Comparison of ENCODE assay signal across 8 mouse cellular contexts in the genomic region with DNA sequence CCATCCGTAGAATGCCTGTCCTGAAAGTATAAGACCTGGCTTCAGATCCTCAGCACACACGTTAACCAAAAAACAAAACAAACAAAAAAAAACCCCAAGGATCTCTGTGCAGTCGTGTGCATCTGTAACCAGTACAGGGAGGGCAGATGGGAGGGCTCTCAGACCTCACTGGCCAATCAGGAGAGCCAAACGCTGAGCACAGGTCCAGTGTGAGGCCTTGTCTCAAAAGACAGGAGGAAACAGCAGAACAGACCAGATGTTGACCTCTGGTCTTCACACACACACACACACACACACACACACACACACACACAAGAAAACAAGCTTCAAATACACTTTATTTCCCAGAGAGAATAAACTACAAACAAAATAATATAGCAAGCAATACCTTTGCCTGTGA. TPM values are rescaled to one million over a fixed set of nuclear protein-coding genes. Genes with fewer than 3 reads are reported as not detected.
DNase-seq lines count a peak whose midpoint lies in the region; ATAC-seq and TF ChIP-seq lines count a peak whose summit lies in the region.
"Had no signal": no experiment of that assay in that cellular context is flagged by ENCODE, and none has a peak within 500 bp of the region (broad histone marks: within the 10 kb centered on the region; RNA-seq: fewer than 3 reads in every experiment).

No protein-coding gene starts in this region.

- no peaks in the 10 kb centered on the region for H3K27me3 ChIP-seq in midbrain, embryonic 11.5 days (ENCODE audit: control insufficient read depth, insufficient read depth, low read length)
- no peaks in the 10 kb centered on the region for H3K27me3 ChIP-seq in midbrain, embryonic 15.5 days (replicated peaks)
- H3K27me3 ChIP-seq in kidney, postnatal 0 days (ENCODE audit: insufficient read depth, low read length): no peaks in the 10 kb centered on the region
- H3K27me3 ChIP-seq: limb, embryonic 15.5 days had no signal

- ATAC-seq in midbrain, embryonic 11.5 days (ENCODE audit: low FRiP score): no peak
- no peak for ATAC-seq in midbrain, embryonic 15.5 days (replicated peaks)
- ATAC-seq in kidney, postnatal 0 days (replicated peaks; ENCODE audit: low FRiP score, low read depth): no peak
- ATAC-seq in inflammation-experienced regulatory T-cells, adult 6 months: no peak
- ATAC-seq in frontal cortex, adult (ENCODE audit: low TSS enrichment): no peak

- H3K4me1 ChIP-seq in midbrain, embryonic 11.5 days (ENCODE audit: control insufficient read depth, insufficient read depth, low read length): peaks cover 3% of the 10 kb centered on the region
- peaks cover 1% of the 10 kb centered on the region for H3K4me1 ChIP-seq in midbrain, embryonic 15.5 days
- peaks cover under 1% of the 10 kb centered on the region; the same call in 1 of the 2 replicates for H3K4me1 ChIP-seq in kidney, postnatal 0 days (replicated peaks; ENCODE audit: insufficient read depth, low read length)

- H3K9ac ChIP-seq in midbrain, embryonic 11.5 days (ENCODE audit: low read length): 0 out of 2 replicates have a peak overlapping the region, but pooled peaks have one; percentile 25
- H3K9ac ChIP-seq in midbrain, embryonic 15.5 days: no peak overlapping the region
- no peak overlapping the region for H3K9ac ChIP-seq in kidney, postnatal 0 days (ENCODE audit: low read depth, low read length)
- H3K9ac ChIP-seq: limb, embryonic 15.5 days had no signal

- no peak overlapping the region for H3K27ac ChIP-seq in midbrain, embryonic 11.5 days (ENCODE audit: low read depth, low read length)
- H3K27ac ChIP-seq in midbrain, embryonic 15.5 days: no peak overlapping the region
- H3K27ac ChIP-seq in kidney, postnatal 0 days: no peak overlapping the region
- H3K27ac ChIP-seq: limb, embryonic 15.5 days had no signal

- 14% methylated on average over 4 of the region's 4 CpGs for WGBS in midbrain, embryonic 11.5 days
- 14% methylated on average over 4 of the region's 4 CpGs for WGBS in midbrain, embryonic 15.5 days
- WGBS in kidney, postnatal 0 days: 15% methylated on average over 4 of the region's 4 CpGs

- no peak overlapping the region for H3K4me3 ChIP-seq in midbrain, embryonic 11.5 days (ENCODE audit: low read depth, low read length)
- no peak overlapping the region for H3K4me3 ChIP-seq in midbrain, embryonic 15.5 days
- no peak overlapping the region for H3K4me3 ChIP-seq in kidney, postnatal 0 days (replicated peaks; ENCODE audit: low read depth, low read length)
- H3K4me3 ChIP-seq: limb, embryonic 15.5 days had no signal

- H3K36me3 ChIP-seq in midbrain, embryonic 11.5 days (ENCODE audit: control insufficient read depth, insufficient read depth, low read length): no peaks in the 10 kb centered on the region
- H3K36me3 ChIP-seq in midbrain, embryonic 15.5 days (replicated peaks): no peaks in the 10 kb centered on the region
- no peaks in the 10 kb centered on the region for H3K36me3 ChIP-seq in kidney, postnatal 0 days (ENCODE audit: insufficient read depth, low read length)
- H3K36me3 ChIP-seq: limb, embryonic 15.5 days had no signal

- no peak overlapping the region for H3K4me2 ChIP-seq in midbrain, embryonic 11.5 days
- H3K4me2 ChIP-seq in midbrain, embryonic 15.5 days: no peak overlapping the region
- no peak overlapping the region; the same call in 1 of the 2 replicates for H3K4me2 ChIP-seq in kidney, postnatal 0 days (ENCODE audit: low read length)
- H3K4me2 ChIP-seq: limb, embryonic 15.5 days had no signal

- no peaks in the 10 kb centered on the region for H3K9me3 ChIP-seq in midbrain, embryonic 11.5 days (ENCODE audit: control insufficient read depth, low read length)
- no peaks in the 10 kb centered on the region for H3K9me3 ChIP-seq in midbrain, embryonic 15.5 days
- H3K9me3 ChIP-seq in kidney, postnatal 0 days (replicated peaks; ENCODE audit: low read length): no peaks in the 10 kb centered on the region
- H3K9me3 ChIP-seq: limb, embryonic 15.5 days had no signal

- TF ChIP-seq CTCF in kidney, postnatal 0 days (IDR thresholded peaks at IDR 0.05; ENCODE audit: low read depth): no peak

- DNase-seq in midbrain, embryonic 11.5 days (ENCODE audit: low spot score, missing footprints): no peak
- DNase-seq in adrenal gland, postnatal 25 days: peak; percentile 33
- DNase-seq in kidney, postnatal 0 days (ENCODE audit: low spot score): peak; percentile 70
- peak; percentile 39 to 71 for DNase-seq in spleen, postnatal 4 days (ENCODE audit: low spot score in 2 of 2)

RNA-seq across cellular contexts. Expression of gene Ppp2r5e, which starts 3.4 kb away (rescaled TPM):
- 22.3 and 24.7 TPM in 2 replicates for polyA plus RNA-seq in midbrain, embryonic 11.5 days (2014; fragmentation: Nextera tagmentation; extraction: Ambion mirVana)
- polyA plus RNA-seq in midbrain, embryonic 15.5 days (2015; fragmentation: Nextera tagmentation; extraction: Ambion mirVana): 20.9 and 21.3 TPM in 2 replicates
- total RNA-seq in adrenal gland, postnatal 25 days (2021): 52.2 and 53.3 TPM in 2 replicates
- polyA plus RNA-seq in kidney, postnatal 0 days (2015; fragmentation: Nextera tagmentation; extraction: Ambion mirVana): 12.7 and 16.0 TPM in 2 replicates
- polyA plus RNA-seq in inflammation-experienced regulatory T-cells, adult 6 months (2017; shearing (Covaris generic)): 1 to 10 TPM; 6.3 to 8.3 (median 7.3) TPM
